Mouse (Mus musculus) ES-Bruce4 (cell line): ENCODE measurements around the gene Abcc8.

Source experiments
- CTCF ChIP-seq: IDR thresholded peaks from one replicate; pipeline ENCODE4 v1.8.1; 2011; ENCODE audit warnings: low read depth, low read length
- POLR2A ChIP-seq: IDR thresholded peaks from one replicate; pipeline ENCODE4 v1.8.1; 2011; ENCODE audit warnings: low read length; ENCODE audit not compliant: insufficient read depth

DNA sequence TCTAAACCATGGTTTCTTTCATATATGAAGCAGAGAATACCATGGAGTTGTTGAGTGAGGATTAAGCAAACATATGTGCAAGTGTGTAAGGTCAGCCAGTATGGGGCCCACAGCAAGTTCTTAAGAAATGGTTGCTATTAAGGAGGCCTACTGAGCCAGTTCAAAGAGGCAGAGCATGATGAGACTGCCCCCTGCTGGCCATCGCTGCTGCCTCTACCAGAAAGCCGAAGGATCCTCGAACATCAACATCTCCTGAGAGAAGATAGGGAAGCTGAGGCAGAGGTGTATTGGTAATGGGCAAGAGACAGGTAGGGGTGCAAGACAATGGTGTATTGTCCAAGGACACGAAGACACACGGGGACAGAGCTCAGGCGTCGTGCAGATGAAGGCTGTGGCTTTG, 46.4 kb upstream of the Abcc8 start:
- TF ChIP-seq CTCF (peak; percentile 95), POLR2A (no peak)
